ENCODE assay signal across 23 mouse cellular contexts in the genomic region with DNA sequence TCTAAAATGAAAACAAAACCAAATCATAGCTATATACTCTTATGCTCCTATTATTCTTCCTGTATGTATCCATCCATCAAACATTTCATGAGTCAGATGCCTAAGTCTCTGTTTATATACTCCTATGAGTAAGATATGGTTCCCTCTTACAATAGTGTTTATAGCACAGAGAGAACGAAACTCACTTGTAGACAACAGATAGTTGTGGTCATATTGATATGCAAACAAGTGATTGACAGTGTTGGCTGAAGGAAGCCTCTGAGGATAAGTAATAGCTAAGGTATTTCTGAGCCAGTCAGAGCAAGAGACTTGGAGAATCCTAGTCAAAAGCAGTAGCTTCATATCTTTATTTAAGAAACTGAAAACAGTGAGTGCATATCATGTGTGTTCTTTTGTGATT.
"Had no signal": no experiment of that assay in that cellular context is flagged by ENCODE, and none has a peak within 500 bp of the region (broad histone marks: within the 10 kb centered on the region; RNA-seq: fewer than 3 reads in every experiment).

No protein-coding gene starts in this region.

- DNase-seq: gastrocnemius, postnatal 10 days; gastrocnemius, postnatal 36 days; heart, adult 11 months; heart, adult 2 months; heart, postnatal 14 days; heart, postnatal 36 days; kidney, adult 18-20 months; kidney, adult 8-10 months; kidney, postnatal 10 days; kidney, postnatal 25 days; kidney, postnatal 4 days; liver; liver, embryonic 13.5 days had no signal

- H3K27ac ChIP-seq: heart, adult 2 months; heart, embryonic 13.5 days; heart, embryonic 15.5 days; hindbrain, embryonic 10.5 days; hindbrain, embryonic 12.5 days; hindbrain, embryonic 14.5 days; intestine, embryonic 15.5 days; layer of hippocampus, adult 2 months; left cerebral cortex, adult 2 months; limb, embryonic 10.5 days; limb, embryonic 12.5 days; liver, embryonic 13.5 days had no signal

- H3K4me3 ChIP-seq: heart, adult 2 months; heart, embryonic 13.5 days; heart, embryonic 15.5 days; hindbrain, embryonic 10.5 days; hindbrain, embryonic 12.5 days; intestine, embryonic 15.5 days; layer of hippocampus, adult 2 months; left cerebral cortex, adult 2 months; limb, embryonic 10.5 days; limb, embryonic 12.5 days; liver, embryonic 13.5 days had no signal
